Mouse (Mus musculus) limb, embryonic 13.5 days (tissue): ENCODE results near the gene Rad51b. TPM values are rescaled to one million over a fixed set of nuclear protein-coding genes. Genes with fewer than 3 reads are reported as not detected.
A peak's percentile ranks its signal among the peaks of the same experiment; 100 is the strongest.

Source experiments
- ATAC-seq: fragments of 200-750 bp; cut with Nextera tagmentation; 2 replicates; pipeline ENCODE4 v1.8.0; 2017; ENCODE audit warnings: low read depth, moderate number of reproducible peaks, moderate TSS enrichment; ENCODE audit not compliant: low FRiP score
- H3K27ac ChIP-seq: fragments of 300-500 bp; sonication (generic); 2 replicates; pipeline ENCODE4 v1.5.1; 2015; ENCODE audit warnings: inconsistent platforms, mild to moderate bottlenecking, moderate library complexity
- H3K27me3 ChIP-seq: fragments of 300-500 bp; sonication (generic); 2 replicates; pipeline ENCODE4 v1.6.1; 2015; ENCODE audit warnings: mild to moderate bottlenecking, inconsistent platforms
- H3K36me3 ChIP-seq: fragments of 300-500 bp; sonication (generic); 2 replicates; pipeline ENCODE4 v1.6.1; 2015; ENCODE audit warnings: inconsistent platforms, mild to moderate bottlenecking, moderate library complexity
- H3K4me1 ChIP-seq: fragments of 300-500 bp; sonication (generic); 2 replicates; pipeline ENCODE4 v1.6.1; 2015; ENCODE audit warnings: inconsistent platforms
- H3K4me2 ChIP-seq: fragments of 300-500 bp; sonication (generic); replicated peaks from 2 replicates; pipeline ENCODE4 v1.6.1; 2015; ENCODE audit warnings: inconsistent platforms, mild to moderate bottlenecking, moderate library complexity
- H3K4me3 ChIP-seq: fragments of 300-500 bp; sonication (generic); 2 replicates; pipeline ENCODE4 v1.5.1; 2015; ENCODE audit warnings: moderate library complexity, mild to moderate bottlenecking, inconsistent platforms
- H3K9ac ChIP-seq: fragments of 300-500 bp; sonication (generic); 2 replicates; pipeline ENCODE4 v1.6.1; 2015; ENCODE audit warnings: mild to moderate bottlenecking, inconsistent platforms
- H3K9me3 ChIP-seq: fragments of 300-500 bp; sonication (generic); 2 replicates; pipeline ENCODE4 v1.6.1; 2016; ENCODE audit warnings: inconsistent platforms
- WGBS: fragments of 180-500 bp; shearing (Covaris S2); methylation state at CpG from one replicate; pipeline ENCODE4 v1.1.7; 2015; 5-methylcytosine and 5-hydroxymethylcytosine counted together
- polyA plus RNA-seq: library from polyadenylated mRNA; unstranded; fragments of >200 nt; fragmentation: Nextera tagmentation; extraction: Ambion mirVana; gene quantifications from 2 replicates; pipeline ENCODE4 v1.2.1, GENCODE M21; 2015

Rad51b gene
- polyA plus RNA-seq, 1 experiment from 2014 or later = 7.6 TPM

DNA sequence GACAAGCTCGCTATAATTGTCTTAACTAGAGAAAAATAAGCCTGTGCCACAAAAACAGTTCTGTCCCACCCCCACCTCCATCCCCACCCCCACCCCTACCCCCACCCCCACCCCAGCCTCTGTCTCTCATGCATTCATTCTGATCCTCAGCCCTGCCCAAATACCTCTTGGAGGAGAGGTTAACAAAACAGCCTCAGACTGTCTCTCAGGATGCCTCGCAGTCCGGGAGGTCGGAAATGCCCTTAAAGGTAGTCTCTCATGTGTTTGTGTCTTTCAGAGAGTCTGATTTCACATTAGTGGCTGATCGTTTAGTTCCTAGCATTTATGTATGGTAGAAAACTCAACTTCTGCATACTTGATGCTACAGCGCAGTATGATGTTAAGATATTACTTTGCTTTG lies 384.5 kb downstream of the Rad51b start:
- ATAC-seq = no peak
- no peaks in the 10 kb centered on the region for H3K9me3 ChIP-seq
- no peaks in the 10 kb centered on the region for H3K36me3 ChIP-seq
- H3K27me3 ChIP-seq = no peaks in the 10 kb centered on the region
- 86% methylated on average over 6 of the region's 6 CpGs for WGBS
- H3K4me2 ChIP-seq = no peak overlapping the region
- H3K9ac ChIP-seq = no peak overlapping the region
- no peak overlapping the region for H3K27ac ChIP-seq
- peaks cover 62% of the 10 kb centered on the region for H3K4me1 ChIP-seq
- H3K4me3 ChIP-seq = no peak overlapping the region

DNA sequence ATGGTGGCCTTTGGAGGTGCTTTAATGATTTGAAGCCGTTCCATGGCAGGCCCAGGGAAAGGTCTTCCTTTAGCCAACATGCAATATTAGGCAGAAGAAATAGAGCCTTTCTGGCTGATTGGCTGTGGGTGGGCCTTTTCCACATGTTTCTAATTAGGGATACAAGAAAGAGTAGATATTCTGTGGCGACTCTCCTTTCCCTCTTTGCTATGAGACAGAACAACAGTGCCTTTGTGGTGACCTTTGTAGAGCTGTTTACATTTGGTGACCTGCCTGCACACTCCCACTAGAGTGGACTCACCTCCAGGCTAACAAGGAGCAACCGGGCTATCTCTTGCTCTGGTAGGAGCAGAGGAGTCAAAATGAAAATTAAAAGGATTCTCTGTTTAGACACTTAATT lies 386.3 kb downstream of the Rad51b start:
- H3K9me3 ChIP-seq = no peaks in the 10 kb centered on the region
- no peak overlapping the region for H3K9ac ChIP-seq
- 10% methylated on average over 3 of the region's 3 CpGs for WGBS
- H3K4me3 ChIP-seq = no peak overlapping the region
- H3K36me3 ChIP-seq = no peaks in the 10 kb centered on the region
- peak overlapping the region; percentile 69 for H3K27ac ChIP-seq
- peaks cover 69% of the 10 kb centered on the region for H3K4me1 ChIP-seq
- no peak for ATAC-seq
- H3K27me3 ChIP-seq = no peaks in the 10 kb centered on the region
- H3K4me2 ChIP-seq = no peak overlapping the region

DNA sequence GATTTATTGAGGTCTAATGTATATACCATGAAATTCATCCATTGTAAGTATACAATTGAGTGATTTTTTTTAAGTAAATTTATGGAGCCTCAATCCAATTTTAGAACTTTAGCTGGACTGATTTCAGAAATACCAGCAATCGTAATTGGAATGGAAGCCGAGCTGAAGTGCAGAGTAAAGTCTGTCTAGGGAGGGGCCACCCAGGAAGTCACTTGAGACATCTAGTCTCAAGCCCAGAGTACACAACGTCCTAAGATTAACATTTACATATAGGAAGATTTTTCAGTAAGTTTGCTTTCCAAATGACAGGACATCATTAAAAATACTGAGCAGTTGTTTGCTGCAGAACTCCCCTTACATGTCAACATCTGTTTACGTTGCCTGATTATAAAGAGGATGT lies 386.7 kb downstream of the Rad51b start:
- H3K4me1 ChIP-seq = peaks cover 68% of the 10 kb centered on the region
- no peak for ATAC-seq
- no peak overlapping the region for H3K9ac ChIP-seq
- H3K9me3 ChIP-seq = no peaks in the 10 kb centered on the region
- no peaks in the 10 kb centered on the region for H3K27me3 ChIP-seq
- H3K27ac ChIP-seq = no peak overlapping the region
- WGBS = 40% methylated on average over 4 of the region's 4 CpGs
- H3K4me3 ChIP-seq = no peak overlapping the region
- H3K36me3 ChIP-seq = no peaks in the 10 kb centered on the region
- H3K4me2 ChIP-seq = no peak overlapping the region

DNA sequence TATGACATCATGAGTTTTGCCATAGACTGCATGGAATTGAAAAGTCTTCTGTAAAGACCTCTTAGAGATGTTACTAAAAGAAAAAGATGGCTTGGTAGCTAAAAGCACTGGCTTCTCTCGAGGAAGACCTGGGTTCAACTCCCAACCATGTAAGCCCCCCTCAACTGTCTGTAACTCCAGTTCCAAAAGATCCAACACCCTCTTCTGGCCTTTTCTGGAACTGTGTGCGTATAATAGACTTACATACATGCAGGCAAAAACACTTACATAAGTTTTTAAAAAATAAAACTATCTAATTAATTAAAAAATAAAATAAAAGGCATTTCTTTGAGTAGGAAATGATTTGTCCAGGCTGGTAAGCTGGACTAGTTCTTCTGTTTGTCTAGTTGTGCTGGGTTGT lies 387.3 kb downstream of the Rad51b start:
- peak overlapping the region; percentile 8; the same call in 1 of the 2 replicates for H3K27ac ChIP-seq

DNA sequence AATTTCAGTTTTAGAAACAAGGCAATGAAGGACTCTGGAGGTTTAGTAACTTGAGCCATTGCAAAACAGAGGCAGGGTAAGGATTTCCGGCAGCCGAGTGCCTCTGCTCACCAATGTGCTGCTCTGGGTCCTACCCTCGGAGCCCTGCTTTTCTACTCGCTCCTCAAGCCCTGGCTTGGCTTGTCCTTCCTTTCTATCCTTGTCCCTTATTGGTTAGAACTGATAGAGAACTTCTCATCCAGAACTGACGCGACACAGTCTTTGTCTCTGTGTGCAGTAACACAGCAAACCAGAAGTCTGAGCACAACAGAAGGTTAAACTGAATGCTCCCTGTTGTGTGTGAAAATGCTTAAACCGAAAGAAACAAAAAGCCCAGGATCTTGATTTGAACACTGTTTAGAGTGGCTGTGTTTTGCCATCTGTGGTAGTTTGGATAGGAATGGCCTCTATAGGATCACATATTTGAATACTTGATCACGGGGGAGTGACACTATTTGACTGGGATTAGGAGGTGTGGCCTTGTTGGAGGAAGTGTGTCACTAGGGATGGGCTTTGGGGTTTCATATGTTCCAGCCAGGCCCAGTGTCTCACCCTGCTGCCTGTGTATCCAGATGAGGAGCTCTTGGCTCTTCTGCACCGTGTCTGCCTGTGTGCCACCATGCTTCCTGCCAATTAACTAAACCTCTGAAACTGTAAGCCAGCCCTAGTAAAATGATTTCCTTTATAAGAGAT lies 389.7 kb downstream of the Rad51b start:
- no peak for ATAC-seq
- WGBS = 61% methylated on average over 9 of the region's 9 CpGs

More for the DNA sequence above, 387.3 kb downstream of the Rad51b start:
- Histone ChIP-seq H3K36me3 (no peaks in the 10 kb centered on the region), H3K4me3 (no peak overlapping the region), H3K27me3 (no peaks in the 10 kb centered on the region), H3K4me1 (peaks cover 62% of the 10 kb centered on the region), H3K9ac (no peak overlapping the region), H3K4me2 (no peak overlapping the region), H3K9me3 (no peaks in the 10 kb centered on the region)
- 93% methylated on average over 2 of the region's 2 CpGs for WGBS
- no peak for ATAC-seq

GRCm38 (mm10) chr12:79687683-79688386 lies 390.8 kb downstream of the Rad51b start:
- no peak for ATAC-seq
- H3K4me2 ChIP-seq = no peak overlapping the region
- H3K36me3 ChIP-seq = no peaks in the 10 kb centered on the region
- H3K4me3 ChIP-seq = no peak overlapping the region
- H3K4me1 ChIP-seq = peaks cover 34% of the 10 kb centered on the region
- no peaks in the 10 kb centered on the region for H3K27me3 ChIP-seq
- no peaks in the 10 kb centered on the region for H3K9me3 ChIP-seq
- no peak overlapping the region for H3K27ac ChIP-seq
- WGBS = 64% methylated on average over 7 of the region's 7 CpGs
- H3K9ac ChIP-seq = no peak overlapping the region

More for the DNA sequence above, 389.7 kb downstream of the Rad51b start:
- no peaks in the 10 kb centered on the region for H3K36me3 ChIP-seq
- no peaks in the 10 kb centered on the region for H3K9me3 ChIP-seq
- no peak overlapping the region for H3K9ac ChIP-seq
- no peak overlapping the region for H3K27ac ChIP-seq
- H3K4me1 ChIP-seq = peaks cover 42% of the 10 kb centered on the region
- H3K4me2 ChIP-seq = no peak overlapping the region
- no peaks in the 10 kb centered on the region for H3K27me3 ChIP-seq
- no peak overlapping the region for H3K4me3 ChIP-seq

DNA sequence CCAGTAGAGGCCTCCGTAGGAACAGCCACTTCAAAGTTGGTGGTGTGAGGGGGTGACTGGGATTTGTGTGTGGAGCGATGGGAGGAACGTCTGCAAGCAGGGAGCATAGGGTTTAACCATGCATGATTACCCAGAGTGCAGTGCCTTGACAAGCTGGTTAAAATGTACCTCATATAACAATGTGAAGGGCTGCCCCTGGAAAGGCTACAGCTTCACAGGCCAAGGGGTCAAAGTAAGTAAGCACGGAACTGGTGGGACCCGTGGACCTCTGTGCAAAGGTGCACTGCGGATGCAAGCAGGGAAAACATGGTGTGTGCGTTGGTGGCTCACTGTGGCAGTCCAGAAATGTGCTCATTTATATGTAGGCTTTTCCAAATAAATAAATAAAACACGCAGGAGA lies 392.2 kb downstream of the Rad51b start:
- Histone ChIP-seq H3K36me3 (no peaks in the 10 kb centered on the region), H3K4me1 (peaks cover 19% of the 10 kb centered on the region), H3K9ac (no peak overlapping the region), H3K4me2 (no peak overlapping the region), H3K4me3 (no peak overlapping the region), H3K9me3 (no peaks in the 10 kb centered on the region), H3K27me3 (no peaks in the 10 kb centered on the region), H3K27ac (no peak overlapping the region)
- ATAC-seq = no peak
- 89% methylated on average over 8 of the region's 8 CpGs for WGBS

GRCm38 (mm10) chr12:79691929-79692862 lies 395.1 kb downstream of the Rad51b start:
- Histone ChIP-seq H3K4me1 (peaks cover 9% of the 10 kb centered on the region), H3K4me2 (no peak overlapping the region), H3K9ac (no peak overlapping the region), H3K27me3 (no peaks in the 10 kb centered on the region), H3K4me3 (no peak overlapping the region), H3K36me3 (no peaks in the 10 kb centered on the region), H3K9me3 (no peaks in the 10 kb centered on the region), H3K27ac (no peak overlapping the region)
- ATAC-seq = no peak
- 85% methylated on average over 14 of the region's 14 CpGs for WGBS

DNA sequence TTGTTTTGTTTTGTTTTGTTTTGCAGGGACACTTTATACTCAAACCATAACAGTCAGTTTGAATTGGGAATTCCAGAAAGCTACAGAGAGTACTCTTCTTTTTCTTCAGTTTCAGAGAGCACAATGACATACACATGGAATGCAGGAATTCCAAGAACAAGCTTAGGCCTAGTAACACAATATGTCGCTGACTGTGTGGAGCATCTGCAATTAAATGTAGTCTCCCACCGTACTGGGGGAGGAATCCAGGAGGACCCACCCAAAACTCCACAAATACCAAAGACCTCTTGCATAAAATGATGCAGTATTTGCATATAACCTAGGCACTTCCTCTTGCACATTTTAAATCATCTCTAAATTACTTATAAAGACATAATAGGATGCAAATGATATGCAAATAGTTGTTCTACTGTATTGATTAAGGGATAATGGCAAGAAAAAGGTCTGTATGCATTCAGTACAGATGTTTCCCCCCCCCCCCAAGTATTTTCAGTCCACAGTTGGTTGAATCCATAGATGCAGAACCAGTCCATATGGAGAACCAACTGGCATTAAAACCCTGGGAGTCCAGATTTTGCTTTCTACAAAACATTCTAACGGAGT lies 398.9 kb downstream of the Rad51b start:
- H3K9me3 ChIP-seq = no peaks in the 10 kb centered on the region
- H3K27ac ChIP-seq = no peak overlapping the region
- H3K4me3 ChIP-seq = no peak overlapping the region
- ATAC-seq = no peak
- H3K36me3 ChIP-seq = no peaks in the 10 kb centered on the region
- H3K27me3 ChIP-seq = no peaks in the 10 kb centered on the region
- H3K4me1 ChIP-seq = peaks cover 2% of the 10 kb centered on the region; the same call in 1 of the 2 replicates
- H3K9ac ChIP-seq = no peak overlapping the region
- WGBS = 73% methylated on average over 3 of the region's 3 CpGs
- H3K4me2 ChIP-seq = no peak overlapping the region

DNA sequence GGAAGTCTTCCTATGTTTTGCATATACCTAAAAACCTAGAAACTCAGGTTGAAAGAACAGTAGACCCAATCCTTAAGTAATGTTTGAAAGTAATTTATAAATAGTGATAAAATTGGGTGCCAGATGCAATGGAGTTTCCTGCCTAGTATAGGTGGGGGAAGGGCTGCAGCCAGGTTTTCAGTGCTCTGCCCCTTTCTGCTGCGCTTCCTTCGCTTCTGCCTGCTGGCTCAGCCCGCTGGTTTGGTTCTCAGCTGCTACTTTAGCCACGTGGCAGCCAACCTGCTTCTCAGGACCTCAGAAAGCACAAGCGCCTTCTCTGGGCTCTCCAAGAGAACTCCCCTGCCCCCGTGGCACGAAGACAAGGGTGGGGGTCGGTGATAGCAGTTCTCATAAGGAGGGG lies 406.5 kb downstream of the Rad51b start:
- no peak for ATAC-seq
- Histone ChIP-seq H3K9me3 (no peaks in the 10 kb centered on the region), H3K27me3 (no peaks in the 10 kb centered on the region), H3K4me2 (no peak overlapping the region), H3K4me3 (no peak overlapping the region), H3K36me3 (no peaks in the 10 kb centered on the region), H3K4me1 (peaks cover 43% of the 10 kb centered on the region), H3K27ac (no peak overlapping the region), H3K9ac (no peak overlapping the region)
- 44% methylated on average over 8 of the region's 8 CpGs for WGBS

DNA sequence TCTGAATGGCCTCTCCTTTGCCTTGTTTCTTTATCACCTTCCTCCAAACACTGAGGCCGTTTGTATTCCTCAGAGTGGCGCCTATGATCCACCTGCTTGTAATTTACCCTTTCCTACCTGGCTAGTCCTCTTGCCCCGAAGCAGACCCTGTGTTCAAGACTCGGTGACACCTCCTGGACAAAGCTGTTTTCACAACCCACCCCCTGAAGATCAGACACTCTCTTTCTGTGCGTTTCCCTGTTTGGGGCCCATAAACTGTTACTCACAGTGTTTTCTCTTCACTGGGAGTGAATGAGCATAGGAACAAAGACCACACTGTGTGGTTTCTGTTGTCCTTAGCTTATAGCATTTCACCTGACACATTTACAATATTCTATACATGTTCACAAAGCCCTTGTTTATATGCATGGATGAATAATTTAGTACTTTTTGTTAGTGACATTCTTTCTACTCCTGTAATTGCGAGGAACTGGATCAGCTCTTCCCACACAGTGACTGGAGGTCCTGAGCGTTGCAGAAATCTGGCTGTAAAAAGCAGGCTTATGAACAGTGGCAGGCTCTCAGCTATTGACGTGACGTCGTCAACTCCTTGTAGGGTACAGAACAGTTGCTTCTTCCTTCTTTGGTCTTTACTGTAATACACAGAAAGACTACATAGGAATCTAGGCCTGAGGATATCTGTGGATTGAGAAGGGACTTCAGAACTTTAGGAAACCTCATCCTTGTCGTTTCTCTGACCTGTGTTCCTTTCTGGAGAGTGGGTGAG lies 408.6 kb downstream of the Rad51b start:
- Histone ChIP-seq H3K36me3 (no peaks in the 10 kb centered on the region), H3K4me1 (peaks cover 54% of the 10 kb centered on the region), H3K4me2 (no peak overlapping the region), H3K27ac (peak overlapping the region; percentile 84), H3K4me3 (no peak overlapping the region), H3K27me3 (no peaks in the 10 kb centered on the region), H3K9ac (no peak overlapping the region), H3K9me3 (no peaks in the 10 kb centered on the region)
- WGBS = 38% methylated on average over 11 of the region's 11 CpGs
- no peak for ATAC-seq
